Mouse (Mus musculus): ENCODE measurements around the gene Map2k4.

GRCm38 (mm10) chr11:65734656-65735055 is 53.4 kb downstream of the Map2k4 start:
- no peak for TF ChIP-seq POLR2A (IDR thresholded peaks at IDR 0.05; ENCODE audit: borderline replicate concordance, extremely low read depth, low read depth, low read length)
- TF ChIP-seq CTCF (IDR thresholded peaks at IDR 0.05; ENCODE audit: insufficient read depth, low read length), result no peak

Measured in lung, adult 2 months (tissue).